Mouse (Mus musculus) ES-Bruce4 (cell line): Measurements from ENCODE around the gene Ttc39b.

Experiments
- CTCF ChIP-seq: IDR thresholded peaks from one replicate; pipeline ENCODE4 v1.8.1; 2011; ENCODE audit warnings: low read depth, low read length
- EP300 ChIP-seq: IDR thresholded peaks from 2 replicates; pipeline ENCODE4 v1.6.1; 2011; ENCODE audit warnings: low read depth, low read length; ENCODE audit not compliant: insufficient read depth
- POLR2A ChIP-seq: IDR thresholded peaks from one replicate; pipeline ENCODE4 v1.8.1; 2011; ENCODE audit warnings: low read length; ENCODE audit not compliant: insufficient read depth

GRCm38 (mm10) chr4:83323910-83324684 is at the start of gene Ttc39b:
- TF ChIP-seq POLR2A: peak; percentile 22
- no peak for TF ChIP-seq CTCF
- TF ChIP-seq EP300: no peak
